Mouse (Mus musculus) embryonic facial prominence, embryonic 12.5 days (tissue): ENCODE measurements around the gene Atpif1. TPM values are rescaled to one million over a fixed set of nuclear protein-coding genes. Genes with fewer than 3 reads are reported as not detected.
"Not testable (repeated sequence)": the region's sequence is repeated elsewhere in the genome, so short reads cannot be mapped to it uniquely, and the experiment has no call there.

Source experiments
- ATAC-seq: fragments of 200-750 bp; cut with Nextera tagmentation; 2 replicates; pipeline ENCODE4 v1.8.0; 2017; ENCODE audit not compliant: insufficient number of reproducible peaks, insufficient read depth, low FRiP score, low TSS enrichment
- H3K27ac ChIP-seq: fragments of 300-500 bp; sonication (generic); 2 replicates; pipeline ENCODE4 v1.5.1; 2016; ENCODE audit warnings: mild to moderate bottlenecking
- H3K27me3 ChIP-seq: fragments of 300-500 bp; sonication (generic); 2 replicates; pipeline ENCODE4 v1.6.1; 2016; ENCODE audit warnings: mild to moderate bottlenecking, moderate library complexity
- H3K36me3 ChIP-seq: fragments of 300-500 bp; sonication (generic); 2 replicates; pipeline ENCODE4 v1.6.1; 2016; ENCODE audit warnings: mild to moderate bottlenecking
- H3K4me1 ChIP-seq: fragments of 300-500 bp; sonication (generic); 2 replicates; pipeline ENCODE4 v1.6.1; 2016
- H3K4me2 ChIP-seq: fragments of 300-500 bp; sonication (generic); replicated peaks from 2 replicates; pipeline ENCODE4 v1.6.1; 2016; ENCODE audit warnings: mild to moderate bottlenecking, moderate library complexity
- H3K4me3 ChIP-seq: fragments of 300-500 bp; sonication (generic); 2 replicates; pipeline ENCODE4 v1.5.1; 2016; ENCODE audit warnings: mild to moderate bottlenecking
- H3K9ac ChIP-seq: fragments of 300-500 bp; sonication (generic); 2 replicates; pipeline ENCODE4 v1.6.1; 2016; ENCODE audit warnings: mild to moderate bottlenecking, moderate library complexity
- H3K9me3 ChIP-seq: fragments of 300-500 bp; sonication (generic); 2 replicates; pipeline ENCODE4 v1.6.1; 2016; ENCODE audit warnings: mild to moderate bottlenecking, moderate library complexity
- WGBS: fragments of 180-500 bp; shearing (Covaris S2); methylation state at CpG from one replicate; pipeline ENCODE4 v1.1.7; 2016; 5-methylcytosine and 5-hydroxymethylcytosine counted together
- polyA plus RNA-seq: library from polyadenylated mRNA; unstranded; fragments of >200 nt; fragmentation: Nextera tagmentation; extraction: Ambion mirVana; gene quantifications from 2 replicates; pipeline ENCODE4 v1.2.1, GENCODE M21; 2016

The Atpif1 gene
- 1,152 and 1,208 TPM in 2 replicates for polyA plus RNA-seq

- ATAC-seq, result peak; percentile 71
Measured at GRCm38 (mm10) chr4:132532981-132533916, at the start of gene Atpif1. Gene Atpif1 (minus strand): TSS chr4:132533659.

GRCm38 (mm10) chr4:132574809-132575347, 41.4 kb upstream of the Atpif1 start:
- no peaks in the 10 kb centered on the region for H3K27me3 ChIP-seq
- no peak overlapping the region for H3K4me3 ChIP-seq
- H3K27ac ChIP-seq, result no peak overlapping the region
- no peak for ATAC-seq
- H3K36me3 ChIP-seq, result no peaks in the 10 kb centered on the region
- H3K9me3 ChIP-seq, result no peaks in the 10 kb centered on the region
- no peak overlapping the region for H3K4me2 ChIP-seq
- H3K4me1 ChIP-seq, result no peaks in the 10 kb centered on the region
- 86% methylated on average over 1 of the region's 1 CpGs for WGBS
- no peak overlapping the region for H3K9ac ChIP-seq

More at GRCm38 (mm10) chr4:132532981-132533916, at the start of gene Atpif1:
- H3K4me2 ChIP-seq, result peak within 1 kb of the TSS; percentile 65
- peaks cover 21% of the 10 kb centered on the region; the same call in 1 of the 2 replicates for H3K4me1 ChIP-seq
- H3K36me3 ChIP-seq, result peaks cover 18% of the 10 kb centered on the region
- peak within 1 kb of the TSS; percentile 89 for H3K9ac ChIP-seq
- H3K9me3 ChIP-seq, result no peaks in the 10 kb centered on the region
- H3K4me3 ChIP-seq, result peak within 1 kb of the TSS; percentile 74
- no peaks in the 10 kb centered on the region for H3K27me3 ChIP-seq
- WGBS, result under 1% methylated on average over 63 of the region's 63 CpGs
- H3K27ac ChIP-seq, result peak within 1 kb of the TSS; percentile 94

- WGBS, result 51% methylated on average over 11 of the region's 11 CpGs
Measured at GRCm38 (mm10) chr4:132573327-132573726, 39.9 kb upstream of the Atpif1 start.

DNA sequence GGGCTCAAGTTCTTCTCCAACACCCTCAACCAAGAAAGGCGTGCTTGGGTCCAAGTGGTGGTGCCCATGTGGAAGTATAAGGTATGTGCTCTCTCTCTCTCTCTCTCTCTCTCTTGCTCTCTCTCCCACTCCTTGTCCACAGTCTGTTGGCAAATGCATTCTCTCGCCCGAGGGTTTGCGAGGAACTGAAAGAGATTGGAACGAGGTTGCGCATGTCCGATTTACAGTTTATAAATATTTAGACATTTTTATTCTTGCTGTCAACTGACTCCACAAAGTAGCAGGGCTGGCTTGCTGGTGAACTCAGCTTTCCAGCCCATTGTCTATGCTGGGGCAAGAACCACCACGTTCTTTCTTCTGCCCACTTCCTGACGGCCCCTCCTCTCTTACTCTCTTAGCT, 37.7 kb upstream of the Atpif1 start:
- no peak overlapping the region for H3K27ac ChIP-seq
- no peak overlapping the region for H3K9ac ChIP-seq
- H3K4me2 ChIP-seq, result no peak overlapping the region
- no peak for ATAC-seq
- H3K27me3 ChIP-seq, result no peaks in the 10 kb centered on the region
- no peaks in the 10 kb centered on the region for H3K36me3 ChIP-seq
- 81% methylated on average over 9 of the region's 9 CpGs for WGBS
- no peak overlapping the region for H3K4me3 ChIP-seq
- H3K4me1 ChIP-seq, result no peaks in the 10 kb centered on the region
- H3K9me3 ChIP-seq, result no peaks in the 10 kb centered on the region

More at GRCm38 (mm10) chr4:132573327-132573726, 39.9 kb upstream of the Atpif1 start:
- H3K27ac ChIP-seq, result no peak overlapping the region
- no peak for ATAC-seq
- no peak overlapping the region for H3K4me3 ChIP-seq
- H3K4me2 ChIP-seq, result no peak overlapping the region
- no peak overlapping the region for H3K9ac ChIP-seq
- no peaks in the 10 kb centered on the region for H3K4me1 ChIP-seq
- no peaks in the 10 kb centered on the region for H3K9me3 ChIP-seq
- H3K27me3 ChIP-seq, result no peaks in the 10 kb centered on the region
- no peaks in the 10 kb centered on the region for H3K36me3 ChIP-seq

GRCm38 (mm10) chr4:132569115-132569514, 35.7 kb upstream of the Atpif1 start:
- 90% methylated on average over 5 of the region's 5 CpGs for WGBS
- H3K4me2 ChIP-seq, result no peak overlapping the region
- no peaks in the 10 kb centered on the region for H3K4me1 ChIP-seq
- no peaks in the 10 kb centered on the region for H3K9me3 ChIP-seq
- no peak for ATAC-seq
- no peak overlapping the region for H3K27ac ChIP-seq
- H3K36me3 ChIP-seq, result no peaks in the 10 kb centered on the region
- H3K27me3 ChIP-seq, result no peaks in the 10 kb centered on the region
- no peak overlapping the region for H3K4me3 ChIP-seq
- no peak overlapping the region for H3K9ac ChIP-seq

- Histone ChIP-seq H3K4me2 (no peak overlapping the region), H3K4me3 (no peak overlapping the region), H3K4me1 (0 out of 2 replicates have a peak, but pooled peaks cover 7% of the 10 kb centered on the region), H3K36me3 (no peaks in the 10 kb centered on the region), H3K27ac (no peak overlapping the region), H3K9me3 (no peaks in the 10 kb centered on the region), H3K27me3 (no peaks in the 10 kb centered on the region), H3K9ac (no peak overlapping the region)
- WGBS, result 73% methylated on average over 9 of the region's 9 CpGs
- ATAC-seq, result no peak
Measured at GRCm38 (mm10) chr4:132567361-132567779, 33.9 kb upstream of the Atpif1 start.

DNA sequence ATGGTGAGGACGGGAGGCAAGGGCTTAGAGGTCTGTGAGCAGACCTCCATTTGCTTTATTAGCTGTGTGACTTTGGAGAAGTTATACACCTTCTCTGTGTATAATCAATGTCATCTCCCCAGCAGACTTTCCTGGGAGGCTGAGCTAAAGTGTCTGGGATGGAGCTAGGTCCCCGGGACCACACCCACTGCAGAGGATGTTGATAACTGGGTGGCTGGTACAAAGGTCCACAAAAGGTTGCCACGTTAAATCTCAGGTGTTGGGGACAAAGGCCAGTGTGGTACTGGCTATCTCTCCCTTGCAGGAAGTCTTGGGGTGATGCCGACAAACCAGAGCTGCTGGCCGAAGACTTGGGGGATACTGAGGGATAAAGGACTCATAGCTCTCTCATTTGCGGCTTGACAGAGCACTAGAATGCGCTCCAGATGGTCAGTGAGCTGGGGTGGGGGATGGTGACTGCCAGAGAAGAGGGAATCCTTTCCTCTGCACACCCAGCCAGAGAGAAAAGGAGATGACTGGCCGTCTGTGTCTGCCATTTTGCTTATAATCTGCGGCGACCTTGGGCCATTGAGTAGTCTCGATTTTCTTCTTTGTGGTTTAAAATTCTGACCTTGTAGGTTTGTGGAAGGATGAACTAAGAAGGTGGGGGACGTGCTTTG, 31.8 kb upstream of the Atpif1 start:
- no peak overlapping the region for H3K4me2 ChIP-seq
- no peak overlapping the region for H3K9ac ChIP-seq
- H3K9me3 ChIP-seq, result no peaks in the 10 kb centered on the region
- no peak overlapping the region for H3K4me3 ChIP-seq
- H3K27ac ChIP-seq, result no peak overlapping the region
- WGBS, result 74% methylated on average over 12 of the region's 12 CpGs
- H3K4me1 ChIP-seq, result 0 out of 2 replicates have a peak, but pooled peaks cover 7% of the 10 kb centered on the region
- ATAC-seq, result no peak
- no peaks in the 10 kb centered on the region for H3K27me3 ChIP-seq
- H3K36me3 ChIP-seq, result no peaks in the 10 kb centered on the region

- H3K27me3 ChIP-seq, result no peaks in the 10 kb centered on the region
- 0 out of 2 replicates have a peak, but pooled peaks cover 7% of the 10 kb centered on the region for H3K4me1 ChIP-seq
- ATAC-seq, result no peak
- H3K9ac ChIP-seq, result peak within 1 kb of the TSS; percentile 12; the same call in 1 of the 2 replicates
- no peak within 1 kb of the TSS for H3K4me2 ChIP-seq
- no peak within 1 kb of the TSS for H3K4me3 ChIP-seq
- no peaks in the 10 kb centered on the region for H3K9me3 ChIP-seq
- WGBS, result 41% methylated on average over 4 of the region's 4 CpGs
- H3K36me3 ChIP-seq, result no peaks in the 10 kb centered on the region
- no peak within 1 kb of the TSS for H3K27ac ChIP-seq
Measured at GRCm38 (mm10) chr4:132563965-132564364, 30.5 kb upstream of the Atpif1 start, which contains the start of gene Ptafr. Gene Ptafr (plus strand): TSS chr4:132564067.

GRCm38 (mm10) chr4:132563261-132563660, 29.8 kb upstream of the Atpif1 start:
- H3K27me3 ChIP-seq, result no peaks in the 10 kb centered on the region
- H3K4me2 ChIP-seq, result no peak overlapping the region
- no peak overlapping the region for H3K9ac ChIP-seq
- 0 out of 2 replicates have a peak, but pooled peaks cover 7% of the 10 kb centered on the region for H3K4me1 ChIP-seq
- H3K36me3 ChIP-seq, result no peaks in the 10 kb centered on the region
- H3K27ac ChIP-seq, result no peak overlapping the region
- H3K4me3 ChIP-seq, result no peak overlapping the region
- WGBS, result 76% methylated on average over 3 of the region's 3 CpGs
- no peak for ATAC-seq
- H3K9me3 ChIP-seq, result no peaks in the 10 kb centered on the region

GRCm38 (mm10) chr4:132555550-132555949, 22.1 kb upstream of the Atpif1 start:
- H3K27ac ChIP-seq, H3K4me2 ChIP-seq, H3K4me1 ChIP-seq, H3K27me3 ChIP-seq, H3K4me3 ChIP-seq, H3K9me3 ChIP-seq, ATAC-seq, H3K9ac ChIP-seq: not testable (repeated sequence)
- WGBS, result 88% methylated on average over 7 of the region's 7 CpGs
- H3K36me3 ChIP-seq, result peaks cover 41% of the 10 kb centered on the region

DNA sequence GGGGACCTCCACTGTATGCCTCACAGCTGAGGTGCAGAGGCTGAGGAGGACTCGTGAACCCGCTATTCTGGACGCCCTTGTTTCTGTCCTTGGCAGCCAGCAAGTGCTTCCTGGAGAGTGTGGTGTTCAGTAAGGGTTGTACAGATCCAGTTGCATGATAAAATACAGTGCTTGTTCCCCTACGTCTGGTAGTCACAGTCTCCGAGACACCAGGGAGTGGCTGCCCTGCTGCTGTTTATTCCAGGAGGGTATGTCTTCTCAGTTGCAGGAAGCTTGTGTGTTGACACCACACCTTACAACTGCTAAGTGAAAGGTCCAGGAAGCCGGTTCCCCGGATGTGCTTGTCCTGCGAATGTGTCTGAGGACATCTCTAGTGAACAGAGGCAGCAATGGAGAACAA, 21.2 kb upstream of the Atpif1 start:
- peaks cover 49% of the 10 kb centered on the region for H3K36me3 ChIP-seq
- 81% methylated on average over 8 of the region's 8 CpGs for WGBS
- no peaks in the 10 kb centered on the region for H3K9me3 ChIP-seq
- H3K27me3 ChIP-seq, result no peaks in the 10 kb centered on the region
- H3K4me3 ChIP-seq, result no peak overlapping the region
- no peak overlapping the region for H3K4me2 ChIP-seq
- no peak overlapping the region for H3K27ac ChIP-seq
- no peaks in the 10 kb centered on the region for H3K4me1 ChIP-seq
- no peak for ATAC-seq
- H3K9ac ChIP-seq, result no peak overlapping the region
